Mouse (Mus musculus): Measurements from ENCODE around the gene Gc. TPM values are rescaled to one million over a fixed set of nuclear protein-coding genes. Genes with fewer than 3 reads are reported as not detected.

The Gc gene
- 0.51 and 3.8 TPM in 2 replicates for polyA plus RNA-seq (2012; rRNA removed)

- Histone ChIP-seq H3K4me1 (replicated peaks; ENCODE audit: control insufficient read depth, insufficient read depth, low read length) (no peaks in the 10 kb centered on the region), H3K27ac (ENCODE audit: control insufficient read depth, insufficient read depth, low read length) (no peak within 1 kb of the TSS), H3K27me3 (ENCODE audit: control insufficient read depth, insufficient read depth, low read length) (no peaks in the 10 kb centered on the region), H3K4me3 (ENCODE audit: control insufficient read depth, insufficient read depth, low read length) (no peak within 1 kb of the TSS), H3K36me3 (ENCODE audit: control insufficient read depth, insufficient read depth, low read length) (no peaks in the 10 kb centered on the region)
- 78% methylated on average over 5 of the region's 5 CpGs for WGBS
- TF ChIP-seq CTCF (IDR thresholded peaks at IDR 0.05; ENCODE audit: borderline replicate concordance, control insufficient read depth, extremely low read depth, insufficient read depth, low read length, poor library complexity): no peak
- no peak for TF ChIP-seq POLR2A (IDR thresholded peaks at IDR 0.05; ENCODE audit: control insufficient read depth, extremely low read depth, insufficient read depth, low read length, poor library complexity)
- no peak for DNase-seq
These were observed at the start of gene Gc for GRCm38 (mm10) chr5:89457554-89458062. Gene Gc, minus strand, starts transcription at chr5:89457898.

GRCm38 (mm10) chr5:89500182-89500581 is 42.5 kb upstream of the Gc start:
- Histone ChIP-seq H3K27me3 (ENCODE audit: control insufficient read depth, insufficient read depth, low read length) (no peaks in the 10 kb centered on the region), H3K36me3 (ENCODE audit: control insufficient read depth, insufficient read depth, low read length) (no peaks in the 10 kb centered on the region), H3K27ac (ENCODE audit: control insufficient read depth, insufficient read depth, low read length) (no peak overlapping the region), H3K4me1 (replicated peaks; ENCODE audit: control insufficient read depth, insufficient read depth, low read length) (no peaks in the 10 kb centered on the region), H3K4me3 (ENCODE audit: control insufficient read depth, insufficient read depth, low read length) (no peak overlapping the region)
- no peak for DNase-seq
- 54% methylated on average over 6 of the region's 6 CpGs for WGBS
- no peak for TF ChIP-seq CTCF (IDR thresholded peaks at IDR 0.05; ENCODE audit: borderline replicate concordance, control insufficient read depth, extremely low read depth, insufficient read depth, low read length, poor library complexity)
- no peak for TF ChIP-seq POLR2A (IDR thresholded peaks at IDR 0.05; ENCODE audit: control insufficient read depth, extremely low read depth, insufficient read depth, low read length, poor library complexity)

GRCm38 (mm10) chr5:89492560-89492959 is 34.9 kb upstream of the Gc start:
- H3K4me1 ChIP-seq (replicated peaks; ENCODE audit: control insufficient read depth, insufficient read depth, low read length): no peaks in the 10 kb centered on the region
- 93% methylated on average over 1 of the region's 1 CpGs for WGBS
- no peaks in the 10 kb centered on the region for H3K36me3 ChIP-seq (ENCODE audit: control insufficient read depth, insufficient read depth, low read length)
- no peaks in the 10 kb centered on the region for H3K27me3 ChIP-seq (ENCODE audit: control insufficient read depth, insufficient read depth, low read length)
- TF ChIP-seq POLR2A (IDR thresholded peaks at IDR 0.05; ENCODE audit: control insufficient read depth, extremely low read depth, insufficient read depth, low read length, poor library complexity) (no peak), CTCF (IDR thresholded peaks at IDR 0.05; ENCODE audit: borderline replicate concordance, control insufficient read depth, extremely low read depth, insufficient read depth, low read length, poor library complexity) (no peak)
- H3K27ac ChIP-seq (ENCODE audit: control insufficient read depth, insufficient read depth, low read length): no peak overlapping the region
- no peak for DNase-seq
- no peak overlapping the region for H3K4me3 ChIP-seq (ENCODE audit: control insufficient read depth, insufficient read depth, low read length)

DNA sequence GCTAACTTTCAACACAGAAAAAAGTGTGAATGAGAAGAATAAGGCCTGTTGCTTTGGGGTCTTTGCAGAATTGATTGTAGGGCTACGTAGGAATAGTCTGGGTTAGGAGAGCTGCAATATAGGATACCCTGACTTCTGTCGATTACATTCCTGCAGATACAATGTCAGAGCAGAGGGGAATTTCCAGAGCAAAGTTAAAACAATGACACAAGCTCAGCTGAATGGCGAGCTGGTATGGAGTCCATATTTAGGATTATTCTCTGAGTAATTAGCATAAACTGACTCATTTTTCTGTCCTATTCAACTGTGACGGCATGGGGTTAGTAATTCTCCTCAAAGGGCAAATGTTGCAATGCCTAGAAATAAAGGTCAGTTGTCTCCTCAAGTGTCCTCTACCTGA is 12.8 kb upstream of the Gc start:
- H3K27me3 ChIP-seq (ENCODE audit: control insufficient read depth, insufficient read depth, low read length): no peaks in the 10 kb centered on the region
- no peaks in the 10 kb centered on the region for H3K4me1 ChIP-seq (replicated peaks; ENCODE audit: control insufficient read depth, insufficient read depth, low read length)
- TF ChIP-seq CTCF (IDR thresholded peaks at IDR 0.05; ENCODE audit: borderline replicate concordance, control insufficient read depth, extremely low read depth, insufficient read depth, low read length, poor library complexity) (no peak), POLR2A (IDR thresholded peaks at IDR 0.05; ENCODE audit: control insufficient read depth, extremely low read depth, insufficient read depth, low read length, poor library complexity) (no peak)
- 91% methylated on average over 4 of the region's 4 CpGs for WGBS
- no peak overlapping the region for H3K27ac ChIP-seq (ENCODE audit: control insufficient read depth, insufficient read depth, low read length)
- no peak overlapping the region for H3K4me3 ChIP-seq (ENCODE audit: control insufficient read depth, insufficient read depth, low read length)
- no peak for DNase-seq
- no peaks in the 10 kb centered on the region for H3K36me3 ChIP-seq (ENCODE audit: control insufficient read depth, insufficient read depth, low read length)

DNA sequence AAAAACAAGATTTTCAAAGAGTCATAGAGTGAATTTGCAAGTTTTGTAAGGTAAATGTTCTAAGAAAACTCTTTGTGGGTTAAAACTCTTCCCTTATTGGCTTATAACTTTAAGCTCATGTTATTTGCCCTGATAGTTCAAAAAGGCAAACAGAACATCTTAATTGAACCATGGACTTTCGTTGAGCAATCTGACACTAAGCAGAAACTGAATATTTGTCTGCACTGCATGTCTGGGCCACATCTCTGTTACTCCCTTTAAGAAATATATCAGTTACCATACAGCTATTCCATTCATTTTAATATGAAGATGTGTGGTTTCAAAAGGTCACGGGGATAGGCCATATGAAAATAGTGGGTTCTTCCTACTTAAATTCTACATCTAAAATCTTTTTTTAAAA is 10.2 kb upstream of the Gc start:
- Histone ChIP-seq H3K27me3 (ENCODE audit: control insufficient read depth, insufficient read depth, low read length) (no peaks in the 10 kb centered on the region), H3K4me1 (replicated peaks; ENCODE audit: control insufficient read depth, insufficient read depth, low read length) (no peaks in the 10 kb centered on the region), H3K4me3 (ENCODE audit: control insufficient read depth, insufficient read depth, low read length) (no peak overlapping the region), H3K27ac (ENCODE audit: control insufficient read depth, insufficient read depth, low read length) (no peak overlapping the region), H3K36me3 (ENCODE audit: control insufficient read depth, insufficient read depth, low read length) (no peaks in the 10 kb centered on the region)
- no peak for DNase-seq
- WGBS: 80% methylated on average over 2 of the region's 2 CpGs
- TF ChIP-seq POLR2A (IDR thresholded peaks at IDR 0.05; ENCODE audit: control insufficient read depth, extremely low read depth, insufficient read depth, low read length, poor library complexity) (no peak), CTCF (IDR thresholded peaks at IDR 0.05; ENCODE audit: borderline replicate concordance, control insufficient read depth, extremely low read depth, insufficient read depth, low read length, poor library complexity) (no peak)

- Histone ChIP-seq H3K27me3 (ENCODE audit: control insufficient read depth, insufficient read depth, low read length) (no peaks in the 10 kb centered on the region), H3K4me1 (replicated peaks; ENCODE audit: control insufficient read depth, insufficient read depth, low read length) (no peaks in the 10 kb centered on the region), H3K4me3 (ENCODE audit: control insufficient read depth, insufficient read depth, low read length) (no peak overlapping the region), H3K36me3 (ENCODE audit: control insufficient read depth, insufficient read depth, low read length) (no peaks in the 10 kb centered on the region), H3K27ac (ENCODE audit: control insufficient read depth, insufficient read depth, low read length) (no peak overlapping the region)
- WGBS: 93% methylated on average over 1 of the region's 1 CpGs
- no peak for TF ChIP-seq CTCF (IDR thresholded peaks at IDR 0.05; ENCODE audit: borderline replicate concordance, control insufficient read depth, extremely low read depth, insufficient read depth, low read length, poor library complexity)
- no peak for DNase-seq
These were observed 9.3 kb upstream of the Gc start for GRCm38 (mm10) chr5:89467045-89467444.

DNA sequence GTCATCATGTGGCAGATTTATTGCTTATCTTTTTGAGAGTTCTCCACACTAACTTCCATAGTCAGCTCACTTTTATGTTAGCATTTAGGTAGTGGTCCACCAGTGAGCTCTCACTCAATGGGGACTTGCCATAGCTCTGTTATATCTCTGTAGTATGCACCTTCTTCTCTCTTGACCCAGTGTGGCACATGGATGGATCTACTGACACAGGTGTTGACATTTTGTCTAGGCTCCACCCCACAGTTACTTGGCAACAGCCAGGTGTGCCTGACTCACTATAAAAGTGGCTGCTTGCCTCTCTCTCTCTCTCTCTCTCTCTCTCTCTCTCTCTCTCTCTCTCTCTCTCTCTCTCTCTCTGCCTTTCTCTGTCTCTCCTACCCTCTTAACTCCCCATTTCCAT is 8.6 kb upstream of the Gc start:
- Histone ChIP-seq H3K36me3 (ENCODE audit: control insufficient read depth, insufficient read depth, low read length) (no peaks in the 10 kb centered on the region), H3K27ac (ENCODE audit: control insufficient read depth, insufficient read depth, low read length) (no peak overlapping the region), H3K4me1 (replicated peaks; ENCODE audit: control insufficient read depth, insufficient read depth, low read length) (no peaks in the 10 kb centered on the region), H3K27me3 (ENCODE audit: control insufficient read depth, insufficient read depth, low read length) (no peaks in the 10 kb centered on the region), H3K4me3 (ENCODE audit: control insufficient read depth, insufficient read depth, low read length) (no peak overlapping the region)
- DNase-seq: no peak
- no peak for TF ChIP-seq CTCF (IDR thresholded peaks at IDR 0.05; ENCODE audit: borderline replicate concordance, control insufficient read depth, extremely low read depth, insufficient read depth, low read length, poor library complexity)
- no peak for TF ChIP-seq POLR2A (IDR thresholded peaks at IDR 0.05; ENCODE audit: control insufficient read depth, extremely low read depth, insufficient read depth, low read length, poor library complexity)
